Mouse (Mus musculus): ENCODE measurements around the gene Timp1. TPM values are rescaled to one million over a fixed set of nuclear protein-coding genes. Genes with fewer than 3 reads are reported as not detected.

The Timp1 gene
- polyA plus RNA-seq, 2 experiments: 37.2 to 39.1 TPM

DNA sequence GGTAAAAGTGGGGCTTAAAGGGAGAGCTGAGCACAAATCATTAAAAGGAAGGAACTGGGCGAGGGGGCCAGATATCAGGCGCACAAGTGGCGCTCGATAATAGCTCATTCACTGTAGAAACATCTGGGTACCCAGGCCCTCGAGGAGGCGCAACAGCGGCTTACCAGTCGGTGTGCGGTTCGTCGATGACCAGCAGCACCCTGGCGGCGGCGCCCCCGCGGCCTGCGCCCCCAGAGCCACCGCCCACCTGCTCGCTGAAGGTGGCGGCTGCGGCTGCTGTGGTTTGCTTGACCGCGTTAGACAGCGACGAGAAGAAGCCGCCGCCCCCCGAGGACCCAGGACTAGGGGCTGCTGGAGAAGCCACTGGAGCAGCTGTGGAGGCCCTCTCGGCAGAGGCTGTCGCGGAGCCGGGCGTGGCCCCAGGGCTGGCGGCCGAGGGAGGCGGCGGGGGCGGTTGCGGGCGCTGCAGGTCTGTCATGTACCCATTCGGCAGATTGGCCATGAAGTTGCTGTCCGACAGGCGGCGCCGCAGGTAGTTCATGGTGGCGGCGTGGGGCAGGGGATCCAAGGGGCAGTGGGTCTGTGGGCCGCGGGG, 50.4 kb downstream of the Timp1 start:
- ATAC-seq (ENCODE audit: low FRiP score, low read depth): no peak
- H3K27ac ChIP-seq (replicated peaks; ENCODE audit: low read depth, low read length): no peak overlapping the region
- no peak for DNase-seq (ENCODE audit: low spot score)
- no peak for TF ChIP-seq POLR2A (IDR thresholded peaks at IDR 0.05; ENCODE audit: borderline replicate concordance, extremely low read depth, insufficient read depth, insufficient read length)
- H3K9ac ChIP-seq (ENCODE audit: low read depth, low read length, severe bottlenecking): peak overlapping the region; percentile 36; the same call in 1 of the 2 replicates
- peak overlapping the region; percentile 37 for H3K4me3 ChIP-seq (replicated peaks; ENCODE audit: low read length)
- no peaks in the 10 kb centered on the region; the same call in 1 of the 2 replicates for H3K27me3 ChIP-seq (ENCODE audit: control insufficient read depth, insufficient read depth, low read length)
- 36% methylated on average over 11 of the region's 49 CpGs for WGBS
- no peaks in the 10 kb centered on the region for H3K9me3 ChIP-seq (ENCODE audit: control insufficient read depth, low read length)
- H3K4me1 ChIP-seq (ENCODE audit: control insufficient read depth, insufficient read depth, low read length): no peaks in the 10 kb centered on the region
- peak overlapping the region; percentile 64 for H3K4me2 ChIP-seq (replicated peaks; ENCODE audit: low read depth, low read length, severe bottlenecking)
- no peaks in the 10 kb centered on the region for H3K36me3 ChIP-seq (ENCODE audit: control insufficient read depth, insufficient read depth, low read length)

DNA sequence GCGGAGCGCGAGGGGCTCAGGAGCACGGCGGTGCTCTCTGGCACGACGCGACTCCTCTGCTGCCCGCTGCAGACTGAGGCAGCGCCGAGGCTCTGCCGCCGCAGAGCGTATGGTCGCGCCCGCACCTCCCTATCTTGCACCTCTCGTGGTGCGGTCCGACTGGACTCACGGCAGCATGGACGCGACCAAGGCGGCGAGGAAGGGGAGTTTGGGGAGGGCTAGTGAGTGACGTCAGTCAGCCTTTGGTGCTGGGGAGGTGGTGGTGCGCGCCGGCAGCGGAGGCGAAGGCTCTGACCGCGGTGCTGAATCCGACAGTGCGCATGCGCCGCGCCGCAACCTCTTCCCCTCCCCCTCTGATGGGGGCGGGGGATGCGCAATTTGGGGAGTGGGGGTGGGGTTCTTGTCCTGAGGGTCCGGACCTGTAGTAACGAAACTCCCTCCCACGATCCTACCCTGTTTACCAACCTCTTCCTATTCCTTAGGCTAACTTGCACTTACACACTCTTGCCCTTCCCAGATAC, 50.9 kb downstream of the Timp1 start, which contains the start of gene Syn1:
Gene Syn1, minus strand, starts transcription at position 161 of the 521 bp plus-strand sequence.
- H3K9ac ChIP-seq (ENCODE audit: low read depth, low read length, severe bottlenecking): peak within 1 kb of the TSS; percentile 36; the same call in 1 of the 2 replicates
- DNase-seq (ENCODE audit: low spot score): peak; percentile 80

DNA sequence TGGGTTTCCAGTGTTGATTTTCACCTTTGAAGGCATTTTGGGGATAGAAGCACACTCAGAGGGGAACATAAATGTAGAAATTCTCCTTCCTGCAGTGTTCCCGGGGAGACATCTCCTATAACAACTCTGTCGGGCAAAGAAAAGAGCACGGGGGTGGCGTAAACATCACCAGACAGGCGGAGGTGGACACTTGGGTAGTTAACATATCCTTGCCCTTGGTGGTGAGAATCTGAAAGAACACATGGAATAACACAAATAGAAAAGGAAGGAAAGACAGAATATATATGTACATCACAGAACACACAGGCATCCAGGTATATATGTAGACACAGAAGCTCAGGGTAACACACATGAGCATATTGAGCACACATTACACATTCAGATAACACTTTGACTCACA, 51.4 kb downstream of the Timp1 start:
- Histone ChIP-seq H3K27me3 (ENCODE audit: control insufficient read depth, insufficient read depth, low read length) (no peaks in the 10 kb centered on the region; the same call in 1 of the 2 replicates), H3K9me3 (ENCODE audit: control insufficient read depth, low read length) (no peaks in the 10 kb centered on the region), H3K4me2 (replicated peaks; ENCODE audit: low read depth, low read length, severe bottlenecking) (peak overlapping the region; percentile 64; the same call in 1 of the 2 replicates), H3K36me3 (ENCODE audit: control insufficient read depth, insufficient read depth, low read length) (no peaks in the 10 kb centered on the region; the same call in 1 of the 2 replicates), H3K4me3 (replicated peaks; ENCODE audit: low read length) (no peak overlapping the region), H3K4me1 (ENCODE audit: control insufficient read depth, insufficient read depth, low read length) (no peaks in the 10 kb centered on the region), H3K9ac (ENCODE audit: low read depth, low read length, severe bottlenecking) (no peak overlapping the region), H3K27ac (replicated peaks; ENCODE audit: low read depth, low read length) (no peak overlapping the region)
- ATAC-seq (ENCODE audit: low FRiP score, low read depth): no peak
- DNase-seq (ENCODE audit: low spot score): no peak
- 39% methylated on average over 5 of the region's 5 CpGs for WGBS
- no peak for TF ChIP-seq POLR2A (IDR thresholded peaks at IDR 0.05; ENCODE audit: borderline replicate concordance, extremely low read depth, insufficient read depth, insufficient read length)

More for the DNA sequence above, 50.9 kb downstream of the Timp1 start, which contains the start of gene Syn1:
- no peaks in the 10 kb centered on the region for H3K4me1 ChIP-seq (ENCODE audit: control insufficient read depth, insufficient read depth, low read length)
- no peaks in the 10 kb centered on the region for H3K9me3 ChIP-seq (ENCODE audit: control insufficient read depth, low read length)
- peak within 1 kb of the TSS; percentile 64 for H3K4me2 ChIP-seq (replicated peaks; ENCODE audit: low read depth, low read length, severe bottlenecking)
- no peaks in the 10 kb centered on the region; the same call in 1 of the 2 replicates for H3K27me3 ChIP-seq (ENCODE audit: control insufficient read depth, insufficient read depth, low read length)
- no peak for TF ChIP-seq POLR2A (IDR thresholded peaks at IDR 0.05; ENCODE audit: borderline replicate concordance, extremely low read depth, insufficient read depth, insufficient read length)
- no peak within 1 kb of the TSS for H3K27ac ChIP-seq (replicated peaks; ENCODE audit: low read depth, low read length)
- H3K4me3 ChIP-seq (replicated peaks; ENCODE audit: low read length): peak within 1 kb of the TSS; percentile 37
- WGBS: 36% methylated on average over 3 of the region's 44 CpGs
- peak; percentile 95 for ATAC-seq (ENCODE audit: low FRiP score, low read depth)
- H3K36me3 ChIP-seq (ENCODE audit: control insufficient read depth, insufficient read depth, low read length): no peaks in the 10 kb centered on the region

DNA sequence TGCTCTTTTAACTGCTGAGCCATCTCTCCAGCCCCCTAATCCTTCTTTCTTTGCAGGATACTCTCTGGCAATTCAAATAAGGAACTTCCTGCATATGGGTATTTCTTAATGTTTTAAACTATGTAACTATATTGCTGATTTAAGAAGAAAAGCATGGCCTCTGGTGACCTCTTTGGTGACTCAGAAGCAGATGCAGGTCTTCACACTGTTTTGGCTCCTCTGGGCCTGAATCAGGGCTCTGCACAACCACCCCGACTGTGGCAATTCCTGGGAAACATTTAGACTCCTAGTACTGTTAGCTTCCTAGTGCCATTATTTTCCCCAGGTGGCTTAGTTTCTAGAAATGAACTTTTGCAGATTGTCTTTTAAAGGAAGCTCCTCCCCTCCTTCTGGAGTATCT, 53.5 kb downstream of the Timp1 start:
- Histone ChIP-seq H3K9ac (ENCODE audit: low read depth, low read length, severe bottlenecking) (no peak overlapping the region), H3K27me3 (ENCODE audit: control insufficient read depth, insufficient read depth, low read length) (no peaks in the 10 kb centered on the region; the same call in 1 of the 2 replicates), H3K9me3 (ENCODE audit: control insufficient read depth, low read length) (no peaks in the 10 kb centered on the region), H3K36me3 (ENCODE audit: control insufficient read depth, insufficient read depth, low read length) (no peaks in the 10 kb centered on the region; the same call in 1 of the 2 replicates), H3K4me1 (ENCODE audit: control insufficient read depth, insufficient read depth, low read length) (no peaks in the 10 kb centered on the region), H3K4me3 (replicated peaks; ENCODE audit: low read length) (no peak overlapping the region), H3K27ac (replicated peaks; ENCODE audit: low read depth, low read length) (no peak overlapping the region), H3K4me2 (replicated peaks; ENCODE audit: low read depth, low read length, severe bottlenecking) (no peak overlapping the region)
- no peak for DNase-seq (ENCODE audit: low spot score)
- WGBS: 83% methylated on average over 1 of the region's 1 CpGs
- no peak for TF ChIP-seq POLR2A (IDR thresholded peaks at IDR 0.05; ENCODE audit: borderline replicate concordance, extremely low read depth, insufficient read depth, insufficient read length)
- no peak for ATAC-seq (ENCODE audit: low FRiP score, low read depth)

Small RNA genes within 50 kb of the gene (microRNA-seq; reads per million reads assigned to microRNA genes)
- not detected for gene Gm24824
- not detected for gene Mir5617

Other genes starting within 250 kb of the Timp1 start
- 246 and 331 TPM in 2 replicates for gene Uba1, start 211.8 kb upstream of the Timp1 start, polyA plus RNA-seq (2012; rRNA removed)
- gene Uba1, start 211.8 kb upstream of the Timp1 start, polyA plus RNA-seq (2014; fragmentation: Nextera tagmentation; extraction: Ambion mirVana): 181 and 183 TPM in 2 replicates
- gene Cdk16, start 182.2 kb upstream of the Timp1 start, polyA plus RNA-seq (2012; rRNA removed): 256 and 298 TPM in 2 replicates
- gene Cdk16, start 182.2 kb upstream of the Timp1 start, polyA plus RNA-seq (2014; fragmentation: Nextera tagmentation; extraction: Ambion mirVana): 102 and 109 TPM in 2 replicates
- 78.3 and 87.0 TPM in 2 replicates for gene Usp11, start 166.3 kb upstream of the Timp1 start, polyA plus RNA-seq (2012; rRNA removed)
- gene Usp11, start 166.3 kb upstream of the Timp1 start, polyA plus RNA-seq (2014; fragmentation: Nextera tagmentation; extraction: Ambion mirVana): 43.5 and 49.7 TPM in 2 replicates
- gene Araf, start 72.4 kb upstream of the Timp1 start, polyA plus RNA-seq (2012; rRNA removed): 196 and 236 TPM in 2 replicates
- gene Araf, start 72.4 kb upstream of the Timp1 start, polyA plus RNA-seq (2014; fragmentation: Nextera tagmentation; extraction: Ambion mirVana): 87.1 and 97.1 TPM in 2 replicates
- 0.52 and 0.64 TPM in 2 replicates for gene Syn1, start 50.8 kb downstream of the Timp1 start, polyA plus RNA-seq (2012; rRNA removed)
- 0.22 and 0.23 TPM in 2 replicates for gene Syn1, start 50.8 kb downstream of the Timp1 start, polyA plus RNA-seq (2014; fragmentation: Nextera tagmentation; extraction: Ambion mirVana)
- 20.1 and 24.7 TPM in 2 replicates for gene Cfp, start 61.4 kb downstream of the Timp1 start, polyA plus RNA-seq (2012; rRNA removed)
- gene Cfp, start 61.4 kb downstream of the Timp1 start, polyA plus RNA-seq (2014; fragmentation: Nextera tagmentation; extraction: Ambion mirVana): 6.6 and 7.2 TPM in 2 replicates
- gene Elk1, start 80.4 kb downstream of the Timp1 start, polyA plus RNA-seq (2012; rRNA removed): 23.7 and 31.3 TPM in 2 replicates
- 8.1 and 8.7 TPM in 2 replicates for gene Elk1, start 80.4 kb downstream of the Timp1 start, polyA plus RNA-seq (2014; fragmentation: Nextera tagmentation; extraction: Ambion mirVana)
- gene Uxt, start 91.9 kb downstream of the Timp1 start, polyA plus RNA-seq (2012; rRNA removed): 17.5 and 21.7 TPM in 2 replicates
- 49.3 and 53.4 TPM in 2 replicates for gene Uxt, start 91.9 kb downstream of the Timp1 start, polyA plus RNA-seq (2014; fragmentation: Nextera tagmentation; extraction: Ambion mirVana)
- 4.8 and 7.1 TPM in 2 replicates for gene Zfp182, start 192.2 kb downstream of the Timp1 start, polyA plus RNA-seq (2012; rRNA removed)
- gene Zfp182, start 192.2 kb downstream of the Timp1 start, polyA plus RNA-seq (2014; fragmentation: Nextera tagmentation; extraction: Ambion mirVana): 5.5 and 6.6 TPM in 2 replicates
- gene Spaca5, start 198.2 kb downstream of the Timp1 start, polyA plus RNA-seq (2012; rRNA removed): not detected in 2 replicates
- not detected in 2 replicates for gene Spaca5, start 198.2 kb downstream of the Timp1 start, polyA plus RNA-seq (2014; fragmentation: Nextera tagmentation; extraction: Ambion mirVana)
- gene Zfp300, start 219.4 kb downstream of the Timp1 start, polyA plus RNA-seq (2012; rRNA removed): 0.72 and 0.79 TPM in 2 replicates
- 1.6 and 2.0 TPM in 2 replicates for gene Zfp300, start 219.4 kb downstream of the Timp1 start, polyA plus RNA-seq (2014; fragmentation: Nextera tagmentation; extraction: Ambion mirVana)
- not detected in 2 replicates for gene Ssxa1, start 245.7 kb downstream of the Timp1 start, polyA plus RNA-seq (2012; rRNA removed)
- gene Ssxa1, start 245.7 kb downstream of the Timp1 start, polyA plus RNA-seq (2014; fragmentation: Nextera tagmentation; extraction: Ambion mirVana): not detected in 2 replicates

All from limb, embryonic 14.5 days (tissue).